Mouse (Mus musculus) frontal cortex, postnatal 10 days (tissue): ENCODE measurements at regions not wholly inside any gene's neighbourhood (a gene's known extent, or its start where the extent isn't known, plus 50 kb on each side); places are given as distances from the start of the nearest gene placed in this dataset.

Experiments
- DNase-seq, 2 experiments: peaks; one replicate each; pipeline ENCODE4 v3.0.0; 2022; ENCODE audit warnings: low spot score in 2 of 2, mixed read lengths in 1 of 2

GRCm38 (mm10) chr4:94186997-94187396, 369.3 kb upstream of the Gm10306 start:
- DNase-seq = no peak

GRCm38 (mm10) chr4:94188354-94188753, 368.0 kb upstream of the Gm10306 start:
- no peak for DNase-seq

GRCm38 (mm10) chr4:94188888-94189287, 367.5 kb upstream of the Gm10306 start:
- DNase-seq = peak in 1 of 2 experiments; percentile 10

GRCm38 (mm10) chr4:94190940-94191339, 365.4 kb upstream of the Gm10306 start:
- no peak for DNase-seq

- no peak for DNase-seq
These were observed 340.1 kb upstream of the Gm10306 start for GRCm38 (mm10) chr4:94216265-94216664.

DNA sequence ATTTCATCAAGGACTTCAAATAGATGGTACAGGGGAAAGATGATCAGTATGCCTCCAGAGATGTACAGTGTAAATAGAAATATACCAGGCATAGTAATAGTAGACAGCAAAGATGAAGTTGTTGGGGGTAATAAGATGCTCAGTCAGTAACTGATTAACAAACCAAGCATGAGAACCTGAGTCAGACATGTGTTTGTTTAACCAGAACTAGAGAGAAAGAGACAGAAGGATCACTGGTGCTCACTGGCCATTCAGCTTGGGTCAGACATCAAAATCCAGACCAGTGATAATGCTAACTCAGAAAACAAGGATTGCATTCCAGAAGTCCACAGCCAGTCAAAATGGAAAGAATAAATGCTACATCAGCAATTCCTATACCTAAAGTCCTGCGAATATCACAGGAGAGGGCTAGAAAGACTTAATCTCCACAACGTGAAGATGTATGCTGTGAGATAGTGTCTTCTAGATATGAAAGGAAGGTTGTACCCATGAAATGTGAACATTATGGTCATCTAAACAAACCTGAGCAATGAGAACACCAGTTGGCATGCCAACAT, 320.6 kb upstream of the Gm10306 start:
- no peak for DNase-seq

GRCm38 (mm10) chr4:94256026-94256425, 300.3 kb upstream of the Gm10306 start:
- DNase-seq = no peak

- no peak for DNase-seq
These were observed 295.2 kb upstream of the Gm10306 start for GRCm38 (mm10) chr4:94261136-94261535.

GRCm38 (mm10) chr4:94281732-94282131, 274.6 kb upstream of the Gm10306 start:
- no peak for DNase-seq

DNA sequence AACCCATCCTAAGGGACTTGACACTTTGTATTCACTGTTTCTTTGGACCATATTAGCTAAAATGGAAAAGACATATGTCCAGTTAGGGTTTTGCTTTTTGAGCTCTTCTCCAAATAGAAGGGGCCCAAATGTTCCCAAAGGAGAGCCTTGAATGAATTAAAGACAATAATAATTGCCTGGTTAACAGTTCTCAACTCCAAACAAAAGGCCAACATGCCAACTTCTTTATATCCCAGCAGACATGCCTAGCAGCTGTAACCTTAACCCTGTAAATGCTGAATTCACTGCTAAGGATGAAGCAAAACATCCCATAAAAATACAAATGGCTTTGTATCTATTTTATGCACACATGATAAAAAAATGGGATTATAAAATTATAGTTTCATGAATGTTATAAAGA, 264.2 kb upstream of the Gm10306 start:
- no peak for DNase-seq

DNA sequence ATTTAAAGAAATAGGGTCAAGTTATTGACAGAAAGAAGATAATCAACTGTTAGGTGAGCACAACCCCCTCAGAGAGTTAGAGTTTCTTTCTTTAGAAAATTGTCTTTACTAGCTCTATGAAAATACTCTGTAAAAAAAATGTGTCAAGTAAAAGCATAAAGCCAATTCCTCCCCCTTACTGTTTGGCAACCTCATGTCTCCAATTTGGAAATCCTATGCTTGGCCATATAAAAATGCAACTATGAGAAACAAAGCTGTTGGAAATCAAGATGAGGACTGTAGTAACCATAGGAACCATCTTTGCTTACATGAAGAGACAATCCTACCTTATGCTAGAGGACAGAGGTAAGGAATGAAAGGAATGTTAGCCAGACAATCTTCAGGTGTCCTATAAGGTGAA, 239.0 kb upstream of the Gm10306 start:
- DNase-seq = no peak

DNA sequence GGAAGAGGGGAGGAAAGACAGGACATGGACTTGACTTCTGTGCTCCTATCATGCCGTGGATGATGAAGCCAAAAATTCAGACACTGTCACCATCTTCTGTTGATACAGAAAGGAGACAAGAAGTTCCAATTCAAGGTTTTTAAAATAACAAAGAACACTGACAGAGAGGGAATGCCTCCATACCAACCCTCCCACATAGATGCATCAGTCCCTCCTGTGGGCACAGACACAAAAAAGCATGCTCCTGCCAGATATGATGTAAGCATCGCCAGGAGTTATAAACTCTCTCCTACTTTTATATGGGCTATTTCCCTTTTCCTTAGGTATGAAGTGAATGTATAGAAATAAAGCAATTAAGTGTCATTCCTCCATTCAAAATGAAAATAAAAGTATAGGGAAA, 229.6 kb upstream of the Gm10306 start:
- no peak for DNase-seq

DNA sequence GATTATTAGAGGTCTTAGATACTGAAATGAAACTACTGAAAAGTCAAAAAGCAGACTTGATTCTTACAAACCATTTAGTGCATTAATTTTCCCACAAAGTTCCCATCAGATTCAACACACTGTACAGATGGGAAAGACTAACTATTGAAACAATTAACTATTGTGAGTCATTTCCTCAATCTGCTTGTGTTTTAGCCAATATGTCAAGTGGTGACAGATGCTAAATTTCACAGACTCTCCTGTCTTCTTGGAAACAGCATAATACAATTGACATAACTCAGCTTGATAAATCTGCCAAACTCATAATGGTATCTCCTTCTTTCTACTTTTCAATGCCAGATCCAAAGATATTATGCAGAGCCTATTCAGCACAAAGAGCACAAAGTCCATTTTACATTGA, 213.0 kb upstream of the Gm10306 start:
- no peak for DNase-seq

DNA sequence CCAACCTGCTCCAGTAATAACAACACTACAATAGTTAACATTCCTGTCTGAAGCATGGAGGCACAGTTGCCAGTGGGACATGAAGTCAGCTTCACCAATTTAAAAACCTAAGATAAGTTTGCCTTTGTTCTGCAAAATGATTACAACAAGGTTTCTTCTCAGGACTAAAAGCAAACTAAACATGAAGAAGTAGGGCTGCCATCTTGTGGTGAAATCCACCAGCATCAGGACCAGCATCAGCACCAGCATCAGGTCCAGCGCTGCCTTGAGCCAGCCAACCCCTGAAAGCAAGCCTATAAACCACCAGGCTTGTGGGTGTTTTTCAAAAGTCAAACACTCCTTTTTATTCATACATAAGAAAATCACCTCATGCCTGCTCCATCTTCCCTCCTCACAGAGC, 207.1 kb upstream of the Gm10306 start:
- peak; percentile 5 to 16 for DNase-seq

DNA sequence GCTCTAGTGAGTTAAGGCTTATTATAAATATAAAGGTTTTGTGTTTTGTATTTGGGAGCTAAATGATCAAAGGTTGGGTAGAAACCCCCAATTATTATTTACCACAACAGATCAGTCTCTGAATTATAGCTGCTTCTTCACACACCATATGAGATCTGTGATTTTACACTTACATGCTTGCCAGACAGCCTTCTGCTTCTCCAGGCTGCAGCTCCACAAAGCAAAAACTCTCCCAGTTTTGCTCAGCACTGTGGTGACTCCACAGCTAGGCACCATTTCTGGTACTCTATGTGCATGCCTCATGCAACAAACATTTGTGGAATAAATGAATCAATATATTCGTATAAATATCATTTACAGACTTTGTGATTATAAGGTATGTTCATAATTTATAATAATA, 199.4 kb upstream of the Gm10306 start:
- no peak for DNase-seq

GRCm38 (mm10) chr4:94360810-94361527, 195.4 kb upstream of the Gm10306 start:
- DNase-seq = no peak

DNA sequence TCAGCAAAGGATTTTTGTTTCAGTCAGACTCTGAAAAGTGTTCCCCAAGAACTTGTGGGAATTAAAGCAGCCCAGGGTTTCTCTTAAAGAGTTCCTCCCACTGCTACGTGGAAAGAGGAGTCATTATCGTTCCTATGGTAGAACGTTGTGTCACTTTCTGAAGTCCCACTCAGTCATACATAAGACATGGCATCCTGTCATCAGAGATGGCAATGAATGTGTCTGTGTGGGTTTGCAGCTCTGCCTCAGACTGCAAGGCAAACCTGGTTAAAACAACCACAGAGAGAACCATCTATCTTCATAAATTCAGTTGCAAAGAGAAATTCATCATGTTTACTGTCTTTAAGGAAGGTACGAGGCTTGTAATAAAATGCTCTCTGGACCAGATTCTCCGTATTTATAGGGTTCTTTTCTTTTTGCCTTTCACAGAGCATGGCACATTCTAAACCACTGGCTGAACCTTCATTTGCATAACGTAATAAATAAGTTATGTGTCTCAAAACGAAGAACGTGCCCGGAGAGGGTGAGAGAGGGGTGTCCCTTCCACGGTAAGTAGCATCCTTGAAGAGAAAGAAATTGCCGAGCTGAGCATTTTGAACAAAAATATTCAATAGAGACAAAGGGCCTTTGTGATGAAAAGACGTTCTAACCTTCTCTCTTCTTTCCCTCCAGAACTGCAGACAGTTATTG, 194.7 kb upstream of the Gm10306 start:
- no peak for DNase-seq

GRCm38 (mm10) chr4:94365375-94365774, 191.0 kb upstream of the Gm10306 start:
- no peak for DNase-seq

- DNase-seq = no peak
These were observed 189.2 kb upstream of the Gm10306 start for GRCm38 (mm10) chr4:94367174-94367573.

DNA sequence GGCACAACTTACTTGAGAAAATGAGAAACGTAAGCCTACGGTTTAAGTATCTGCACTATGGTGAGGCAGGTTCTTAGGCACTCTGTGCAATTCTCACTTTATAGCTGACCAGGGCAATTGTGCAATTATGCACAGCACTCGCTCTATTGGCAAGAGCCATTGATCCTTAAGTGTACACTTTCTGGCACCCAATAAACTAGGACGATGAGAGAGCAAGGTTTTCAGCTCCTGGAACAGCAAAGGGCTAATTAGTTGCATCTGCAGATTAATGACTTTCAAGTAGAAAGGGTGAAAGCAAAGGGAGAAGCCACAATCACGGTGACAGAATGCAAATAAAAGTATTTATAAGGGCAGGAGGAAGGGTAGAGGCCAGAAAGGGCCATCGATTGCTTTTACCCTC, 185.4 kb upstream of the Gm10306 start:
- no peak for DNase-seq

DNA sequence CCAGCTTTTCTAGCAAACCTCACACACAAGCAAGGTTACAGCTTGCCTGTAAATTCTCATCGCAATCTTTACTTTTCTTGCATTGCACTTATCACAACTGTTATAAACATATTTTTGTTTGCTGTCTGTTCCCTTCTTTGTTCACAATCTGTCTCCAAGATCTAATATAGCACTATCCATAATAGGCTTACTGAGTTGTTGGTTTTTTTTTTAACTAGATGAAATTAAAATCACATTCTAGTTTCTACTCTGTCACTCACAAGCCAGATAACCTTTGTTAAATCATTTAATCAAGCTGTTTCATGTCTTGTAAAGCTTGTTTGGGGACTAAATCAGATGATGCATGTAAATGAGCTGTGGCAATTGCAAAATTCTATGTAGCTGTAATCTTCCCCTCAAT, 180.1 kb upstream of the Gm10306 start:
- no peak for DNase-seq

- DNase-seq = no peak
These were observed 170.6 kb upstream of the Gm10306 start for GRCm38 (mm10) chr4:94385703-94386102.

GRCm38 (mm10) chr4:94388317-94388716, 168.0 kb upstream of the Gm10306 start:
- no peak for DNase-seq
